Mouse (Mus musculus) neural tube, embryonic 12.5 days (tissue): ENCODE results near the gene Kdm8. TPM values are rescaled to one million over a fixed set of nuclear protein-coding genes. Genes with fewer than 3 reads are reported as not detected.

Experiments
- ATAC-seq: fragments of 200-750 bp; cut with Nextera tagmentation; 2 replicates; pipeline ENCODE4 v1.8.0; 2017; ENCODE audit warnings: low read depth, mild to moderate bottlenecking, moderate TSS enrichment, moderate library complexity; ENCODE audit not compliant: low FRiP score
- H3K27ac ChIP-seq: fragments of 300-500 bp; sonication (generic); 2 replicates; pipeline ENCODE4 v1.5.1; 2016
- H3K27me3 ChIP-seq: fragments of 300-500 bp; sonication (generic); replicated peaks from 2 replicates; pipeline ENCODE4 v1.6.1; 2016; ENCODE audit warnings: mild to moderate bottlenecking
- H3K36me3 ChIP-seq: fragments of 300-500 bp; sonication (generic); 2 replicates; pipeline ENCODE4 v1.6.1; 2016; ENCODE audit warnings: mild to moderate bottlenecking
- H3K4me1 ChIP-seq: fragments of 300-500 bp; sonication (generic); 2 replicates; pipeline ENCODE4 v1.6.1; 2016
- H3K4me2 ChIP-seq: fragments of 300-500 bp; sonication (generic); replicated peaks from 2 replicates; pipeline ENCODE4 v1.6.1; 2016; ENCODE audit warnings: mild to moderate bottlenecking
- H3K4me3 ChIP-seq: fragments of 300-500 bp; sonication (generic); 2 replicates; pipeline ENCODE4 v1.5.1; 2016
- H3K9ac ChIP-seq: fragments of 300-500 bp; sonication (generic); 2 replicates; pipeline ENCODE4 v1.6.1; 2016; ENCODE audit warnings: mild to moderate bottlenecking
- H3K9me3 ChIP-seq: fragments of 300-500 bp; sonication (generic); 2 replicates; pipeline ENCODE4 v1.6.1; 2016; ENCODE audit warnings: mild to moderate bottlenecking
- WGBS: fragments of 180-500 bp; shearing (Covaris S2); methylation state at CpG from one replicate; pipeline ENCODE4 v1.1.7; 2016; 5-methylcytosine and 5-hydroxymethylcytosine counted together
- polyA plus RNA-seq: library from polyadenylated mRNA; unstranded; fragments of >200 nt; fragmentation: Nextera tagmentation; extraction: Ambion mirVana; gene quantifications from 2 replicates; pipeline ENCODE4 v1.2.1, GENCODE M21; 2016

Kdm8 gene
- polyA plus RNA-seq, result 9.2 and 10.1 TPM in 2 replicates

DNA sequence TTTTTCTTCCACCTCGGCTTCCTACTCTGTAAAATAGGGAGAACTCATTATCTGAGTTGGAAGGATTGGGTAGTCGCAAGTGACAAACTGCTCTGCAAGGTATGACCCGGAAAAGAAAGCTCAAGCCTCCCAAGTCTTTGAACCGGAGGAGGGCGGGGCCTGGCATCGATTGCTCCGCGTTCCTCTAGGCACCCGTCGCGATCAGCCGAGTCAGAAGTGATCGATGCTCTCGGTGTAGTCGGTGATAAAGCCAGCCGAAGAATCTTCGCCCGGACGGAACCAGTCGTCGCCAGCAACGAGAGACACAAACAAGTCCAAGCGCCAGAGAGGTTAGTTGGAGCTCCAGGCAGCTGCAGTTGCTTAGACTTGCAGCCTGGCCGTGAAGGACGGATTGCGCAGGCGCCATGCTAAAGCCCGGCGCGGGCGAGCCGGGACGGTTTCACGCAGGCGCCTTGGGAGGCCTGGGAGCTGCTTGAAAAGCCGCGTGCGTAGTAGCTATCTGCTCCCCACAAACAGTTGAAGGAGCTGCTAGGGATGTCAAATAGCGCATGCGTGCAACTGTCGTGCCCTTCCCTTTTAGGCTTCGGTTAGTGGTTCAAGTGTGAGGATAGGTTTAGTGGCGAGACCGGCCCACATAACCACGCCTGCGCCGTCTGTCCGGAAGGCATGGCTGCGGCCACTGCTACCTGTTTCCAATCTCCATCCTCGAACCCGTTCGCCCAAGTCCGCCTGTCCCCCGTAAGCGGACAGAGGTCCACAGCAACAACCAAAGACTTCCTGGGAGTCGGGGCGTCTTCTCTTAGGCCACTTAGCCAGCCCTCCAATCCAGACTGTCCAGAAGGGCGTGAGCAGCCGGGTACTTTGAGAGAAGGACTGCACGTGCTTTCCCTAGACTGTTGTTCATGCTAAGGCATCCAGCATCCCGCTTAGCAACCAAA lies at the start of gene Kdm8:
TSS of gene Kdm8 (plus strand) at position 213 of the 938 bp plus-strand sequence.
- Histone ChIP-seq H3K9ac (peak within 1 kb of the TSS; percentile 61), H3K4me3 (peak within 1 kb of the TSS; percentile 52), H3K4me1 (peaks cover 16% of the 10 kb centered on the region), H3K36me3 (no peaks in the 10 kb centered on the region; the same call in 1 of the 2 replicates), H3K4me2 (peak within 1 kb of the TSS; percentile 74), H3K27me3 (no peaks in the 10 kb centered on the region), H3K27ac (peak within 1 kb of the TSS; percentile 71), H3K9me3 (no peaks in the 10 kb centered on the region)
- ATAC-seq, result peak; percentile 97
- whole genome bisulfite sequencing, result 2% methylated on average over 61 of the region's 61 CpGs

DNA sequence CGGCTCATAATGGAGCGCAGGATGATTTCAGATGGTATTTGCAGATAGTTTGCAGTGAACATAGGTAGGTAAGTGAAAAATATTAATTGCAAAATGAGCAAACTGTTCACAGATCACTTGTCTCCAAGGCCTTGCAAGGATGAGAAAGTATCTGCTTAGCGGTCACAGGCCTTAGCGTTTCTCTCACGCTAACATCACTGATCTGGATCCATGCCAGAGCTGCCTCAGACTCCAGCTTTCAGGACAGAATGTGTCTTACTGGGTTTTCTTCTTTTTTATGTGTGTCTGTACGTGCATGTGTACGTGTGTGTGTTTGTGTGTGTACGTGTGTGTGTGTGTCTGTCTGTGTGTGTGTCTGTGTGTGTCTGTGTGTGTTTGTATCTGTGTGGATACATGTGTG lies 46.4 kb upstream of the Kdm8 start:
- Histone ChIP-seq H3K9me3 (no peaks in the 10 kb centered on the region), H3K36me3 (no peaks in the 10 kb centered on the region), H3K9ac (no peak overlapping the region), H3K27ac (no peak overlapping the region), H3K4me1 (peaks cover 1% of the 10 kb centered on the region; the same call in 1 of the 2 replicates), H3K27me3 (no peaks in the 10 kb centered on the region; the same call in 1 of the 2 replicates), H3K4me2 (no peak overlapping the region), H3K4me3 (no peak overlapping the region)
- 94% methylated on average over 8 of the region's 8 CpGs for WGBS
- no peak for ATAC-seq

DNA sequence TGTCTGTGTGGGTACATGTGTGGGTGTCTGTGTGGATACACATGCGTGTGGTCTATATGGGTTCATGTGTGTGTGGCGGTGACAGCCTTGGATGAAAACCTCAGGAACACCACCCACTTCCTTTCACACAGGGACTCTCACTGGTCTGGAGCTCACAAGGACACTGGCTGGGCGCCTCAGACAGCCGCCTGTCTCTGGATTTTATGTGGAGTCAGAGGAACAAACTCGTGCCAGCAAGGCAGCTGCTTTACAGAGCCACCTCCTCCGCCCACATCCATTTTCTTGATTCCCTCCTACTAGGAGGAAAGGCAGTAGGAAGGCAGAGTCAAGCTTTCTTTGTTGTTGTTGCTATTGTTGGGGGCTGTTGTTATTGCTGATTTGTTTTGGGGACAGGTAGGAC lies 45.8 kb upstream of the Kdm8 start:
- Histone ChIP-seq H3K36me3 (no peaks in the 10 kb centered on the region), H3K4me3 (no peak overlapping the region), H3K27ac (no peak overlapping the region), H3K4me1 (no peaks in the 10 kb centered on the region), H3K4me2 (no peak overlapping the region), H3K9ac (no peak overlapping the region), H3K27me3 (no peaks in the 10 kb centered on the region; the same call in 1 of the 2 replicates), H3K9me3 (no peaks in the 10 kb centered on the region)
- ATAC-seq, result no peak
- 62% methylated on average over 6 of the region's 6 CpGs for WGBS

DNA sequence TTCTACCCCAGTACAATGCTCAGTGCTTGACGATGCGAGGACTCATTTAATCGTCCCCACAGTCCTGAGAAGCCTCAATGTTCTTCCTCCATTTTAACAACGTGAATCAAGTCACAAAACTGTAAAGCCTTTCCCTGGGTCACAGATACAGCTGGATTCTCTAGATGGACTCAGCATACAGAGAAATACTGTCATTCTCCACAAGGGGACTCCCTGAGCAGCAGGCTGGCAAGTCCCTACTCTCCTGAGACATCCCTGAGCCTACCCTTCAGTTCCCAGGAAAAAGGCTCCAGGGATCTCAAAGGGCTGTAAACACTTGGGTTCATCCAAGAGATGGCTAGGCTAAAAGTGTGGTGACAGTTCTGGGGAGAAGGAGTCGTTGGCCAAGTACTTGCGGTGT lies 37.3 kb upstream of the Kdm8 start:
- Histone ChIP-seq H3K36me3 (no peaks in the 10 kb centered on the region), H3K9me3 (no peaks in the 10 kb centered on the region), H3K4me2 (no peak overlapping the region), H3K4me3 (no peak overlapping the region), H3K9ac (no peak overlapping the region), H3K27ac (no peak overlapping the region), H3K27me3 (no peaks in the 10 kb centered on the region), H3K4me1 (no peaks in the 10 kb centered on the region)
- no peak for ATAC-seq
- WGBS, result 78% methylated on average over 6 of the region's 6 CpGs

DNA sequence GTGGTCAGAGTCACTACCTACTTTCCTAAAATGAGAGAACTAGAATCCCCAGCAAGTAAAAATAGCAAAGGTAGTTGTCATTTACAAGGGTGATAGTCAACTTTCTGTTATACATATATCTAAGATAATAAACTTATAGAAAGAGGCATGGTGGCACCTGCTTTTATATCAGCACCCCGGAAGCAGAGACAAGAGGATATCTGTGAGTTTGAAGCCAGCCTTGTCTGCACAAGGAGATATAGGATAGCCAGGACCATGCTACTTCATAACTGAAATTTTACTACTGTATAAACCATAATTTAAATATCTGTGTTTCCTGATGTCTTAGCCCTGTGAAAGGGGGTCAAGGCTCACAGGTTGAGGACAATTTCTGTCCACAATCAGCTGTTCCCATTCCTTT lies 29.4 kb upstream of the Kdm8 start:
- no peak overlapping the region for H3K4me2 ChIP-seq
- no peaks in the 10 kb centered on the region for H3K9me3 ChIP-seq
- H3K27me3 ChIP-seq, result no peaks in the 10 kb centered on the region
- H3K4me1 ChIP-seq, result no peaks in the 10 kb centered on the region
- no peaks in the 10 kb centered on the region for H3K36me3 ChIP-seq
- no peak overlapping the region for H3K9ac ChIP-seq
- no peak overlapping the region for H3K4me3 ChIP-seq
- WGBS, result 97% methylated on average over 1 of the region's 1 CpGs
- no peak overlapping the region for H3K27ac ChIP-seq
- ATAC-seq, result no peak

DNA sequence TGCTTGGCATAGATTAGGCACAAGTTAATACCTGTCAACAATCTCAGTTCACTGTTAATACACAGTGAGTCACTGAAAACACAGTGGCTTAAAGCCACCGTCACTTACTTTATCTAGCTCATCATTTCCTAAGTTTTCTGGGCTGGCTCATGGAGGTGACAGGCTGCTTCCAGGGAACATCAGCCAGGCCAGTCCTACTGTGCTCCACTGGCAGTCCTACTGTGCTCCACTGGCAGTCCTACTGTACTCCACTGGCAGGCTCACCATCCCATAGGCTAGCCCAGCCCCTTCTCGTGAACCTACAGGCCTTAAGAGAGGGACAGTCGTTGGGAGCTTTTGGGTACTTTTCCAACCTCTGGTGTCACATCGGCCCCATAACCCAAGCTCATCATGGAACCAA lies 28.7 kb upstream of the Kdm8 start:
- no peaks in the 10 kb centered on the region for H3K27me3 ChIP-seq
- no peak overlapping the region for H3K9ac ChIP-seq
- no peaks in the 10 kb centered on the region for H3K4me1 ChIP-seq
- H3K9me3 ChIP-seq, result no peaks in the 10 kb centered on the region
- H3K27ac ChIP-seq, result no peak overlapping the region
- no peak for ATAC-seq
- no peaks in the 10 kb centered on the region for H3K36me3 ChIP-seq
- 83% methylated on average over 4 of the region's 4 CpGs for WGBS
- no peak overlapping the region for H3K4me3 ChIP-seq
- no peak overlapping the region for H3K4me2 ChIP-seq

DNA sequence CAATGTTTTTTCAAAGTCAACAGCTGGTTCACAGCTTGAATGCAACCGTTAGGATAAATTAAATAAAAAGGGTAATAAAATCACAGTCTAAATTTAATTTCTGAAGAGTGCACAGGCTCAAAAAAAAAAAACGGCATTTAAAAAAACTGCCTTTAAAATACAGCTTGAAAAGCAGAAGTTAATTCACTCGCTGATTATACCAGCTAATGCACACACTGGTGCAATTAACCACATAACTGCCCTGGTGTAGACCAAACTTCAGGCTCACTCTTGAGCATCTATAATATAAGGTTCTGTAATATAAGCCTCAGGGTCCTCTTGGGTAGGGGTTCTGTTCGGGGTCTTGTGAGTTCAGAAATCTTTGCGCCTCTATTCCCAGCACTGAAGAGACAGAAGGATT lies 27.7 kb upstream of the Kdm8 start:
- H3K27ac ChIP-seq, result no peak overlapping the region
- no peaks in the 10 kb centered on the region for H3K36me3 ChIP-seq
- no peak overlapping the region for H3K9ac ChIP-seq
- no peaks in the 10 kb centered on the region for H3K4me1 ChIP-seq
- H3K27me3 ChIP-seq, result no peaks in the 10 kb centered on the region
- H3K4me2 ChIP-seq, result no peak overlapping the region
- 79% methylated on average over 5 of the region's 5 CpGs for WGBS
- no peaks in the 10 kb centered on the region for H3K9me3 ChIP-seq
- ATAC-seq, result no peak
- H3K4me3 ChIP-seq, result no peak overlapping the region

DNA sequence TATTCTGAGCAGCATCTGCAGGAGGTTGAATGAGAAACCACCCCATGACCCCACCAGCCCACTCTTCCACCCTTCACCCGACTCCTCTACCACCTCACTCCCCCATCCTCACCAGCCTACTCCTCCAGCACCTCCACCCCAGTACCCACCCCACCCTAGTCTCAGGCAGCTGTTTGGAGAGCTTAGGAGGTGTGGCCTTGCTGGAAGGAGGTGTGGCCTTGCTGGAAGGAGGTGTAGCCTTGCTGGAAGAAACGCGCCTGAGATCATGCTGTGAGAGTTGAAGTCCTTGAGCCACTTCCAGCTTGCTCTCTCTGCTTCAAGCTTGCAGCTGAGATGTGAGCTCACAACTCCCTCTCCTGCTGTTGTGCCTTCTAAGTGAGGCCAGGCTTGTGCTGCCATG lies 26.1 kb upstream of the Kdm8 start:
- no peak overlapping the region for H3K4me2 ChIP-seq
- H3K27me3 ChIP-seq, result no peaks in the 10 kb centered on the region
- H3K36me3 ChIP-seq, result no peaks in the 10 kb centered on the region
- no peaks in the 10 kb centered on the region for H3K9me3 ChIP-seq
- no peak for ATAC-seq
- no peak overlapping the region for H3K9ac ChIP-seq
- no peak overlapping the region for H3K27ac ChIP-seq
- H3K4me3 ChIP-seq, result no peak overlapping the region
- WGBS, result 32% methylated on average over 3 of the region's 3 CpGs
- no peaks in the 10 kb centered on the region for H3K4me1 ChIP-seq

DNA sequence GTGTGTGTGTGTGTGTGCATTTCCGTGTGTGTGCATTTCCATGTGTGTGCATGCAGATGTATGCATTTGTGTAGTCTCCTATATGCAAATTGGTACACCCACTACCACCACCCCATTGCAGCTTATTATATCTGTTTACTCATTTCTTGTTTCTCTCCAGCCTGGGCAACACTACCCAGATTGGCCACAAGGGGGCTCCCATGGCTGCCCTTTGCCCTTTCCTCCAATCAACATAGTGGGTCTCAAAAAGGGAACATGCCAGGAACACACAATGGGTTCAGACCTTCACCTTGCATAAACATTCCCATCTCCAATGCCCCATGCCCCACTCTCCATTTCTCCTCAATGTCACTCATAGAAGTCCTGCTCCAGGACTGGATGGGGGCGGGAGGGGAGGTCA lies 24.3 kb upstream of the Kdm8 start:
- WGBS, result 73% methylated on average over 2 of the region's 2 CpGs

DNA sequence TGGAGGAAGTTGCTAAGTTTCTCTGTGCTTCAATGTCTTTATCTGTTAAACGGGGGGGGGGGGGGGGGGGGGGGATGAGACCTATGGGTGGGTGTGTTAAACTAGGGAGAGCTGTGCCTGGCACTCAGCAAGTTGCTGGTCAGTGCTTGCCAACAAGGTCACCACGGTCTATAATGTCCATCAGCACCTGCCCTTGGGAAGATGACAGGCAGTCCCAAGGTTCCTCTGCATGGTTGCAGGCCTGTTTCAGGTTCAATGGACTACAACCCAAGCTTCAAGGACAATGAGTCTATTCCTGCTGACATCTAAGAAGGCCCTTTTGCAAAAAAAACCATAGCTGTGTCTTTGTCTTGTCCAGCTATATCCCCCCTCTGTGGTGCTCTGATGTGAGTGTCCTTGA lies 22.6 kb upstream of the Kdm8 start:
- no peak for ATAC-seq

More for the DNA sequence above, 24.3 kb upstream of the Kdm8 start:
- Histone ChIP-seq H3K36me3 (no peaks in the 10 kb centered on the region), H3K9me3 (no peaks in the 10 kb centered on the region), H3K4me2 (no peak overlapping the region), H3K27me3 (no peaks in the 10 kb centered on the region), H3K27ac (no peak overlapping the region), H3K9ac (no peak overlapping the region), H3K4me3 (no peak overlapping the region), H3K4me1 (no peaks in the 10 kb centered on the region)
- ATAC-seq, result no peak

DNA sequence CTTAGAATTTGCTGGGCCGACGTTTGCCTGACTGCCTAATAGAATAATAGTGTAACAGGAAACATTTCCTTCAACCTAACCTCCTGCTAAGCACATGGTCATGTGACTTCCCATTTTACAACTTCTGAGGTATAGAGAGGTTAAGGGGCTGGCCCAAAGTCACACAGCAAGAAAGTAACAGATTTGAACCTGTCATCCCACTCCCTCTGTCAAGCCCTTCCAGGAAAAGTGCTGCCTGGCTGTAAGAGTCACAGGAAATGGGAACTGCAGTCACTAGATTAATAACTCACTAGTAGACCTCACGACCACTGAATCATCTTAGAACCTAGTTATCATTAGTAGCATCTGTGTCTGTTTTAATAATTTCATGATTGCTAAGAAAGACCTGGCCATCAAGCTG lies 21.4 kb upstream of the Kdm8 start:
- H3K4me2 ChIP-seq, result no peak overlapping the region
- no peak for ATAC-seq
- no peak overlapping the region for H3K4me3 ChIP-seq
- H3K4me1 ChIP-seq, result no peaks in the 10 kb centered on the region
- no peaks in the 10 kb centered on the region for H3K27me3 ChIP-seq
- H3K9ac ChIP-seq, result no peak overlapping the region
- no peaks in the 10 kb centered on the region for H3K36me3 ChIP-seq
- 70% methylated on average over 3 of the region's 3 CpGs for WGBS
- H3K27ac ChIP-seq, result no peak overlapping the region
- H3K9me3 ChIP-seq, result no peaks in the 10 kb centered on the region

More for the DNA sequence above, 22.6 kb upstream of the Kdm8 start:
- no peaks in the 10 kb centered on the region for H3K4me1 ChIP-seq
- no peak overlapping the region for H3K27ac ChIP-seq
- H3K4me3 ChIP-seq, result no peak overlapping the region
- no peaks in the 10 kb centered on the region for H3K27me3 ChIP-seq
- H3K4me2 ChIP-seq, result no peak overlapping the region
- 65% methylated on average over 2 of the region's 2 CpGs for WGBS
- H3K9me3 ChIP-seq, result no peaks in the 10 kb centered on the region
- no peak overlapping the region for H3K9ac ChIP-seq
- H3K36me3 ChIP-seq, result no peaks in the 10 kb centered on the region

DNA sequence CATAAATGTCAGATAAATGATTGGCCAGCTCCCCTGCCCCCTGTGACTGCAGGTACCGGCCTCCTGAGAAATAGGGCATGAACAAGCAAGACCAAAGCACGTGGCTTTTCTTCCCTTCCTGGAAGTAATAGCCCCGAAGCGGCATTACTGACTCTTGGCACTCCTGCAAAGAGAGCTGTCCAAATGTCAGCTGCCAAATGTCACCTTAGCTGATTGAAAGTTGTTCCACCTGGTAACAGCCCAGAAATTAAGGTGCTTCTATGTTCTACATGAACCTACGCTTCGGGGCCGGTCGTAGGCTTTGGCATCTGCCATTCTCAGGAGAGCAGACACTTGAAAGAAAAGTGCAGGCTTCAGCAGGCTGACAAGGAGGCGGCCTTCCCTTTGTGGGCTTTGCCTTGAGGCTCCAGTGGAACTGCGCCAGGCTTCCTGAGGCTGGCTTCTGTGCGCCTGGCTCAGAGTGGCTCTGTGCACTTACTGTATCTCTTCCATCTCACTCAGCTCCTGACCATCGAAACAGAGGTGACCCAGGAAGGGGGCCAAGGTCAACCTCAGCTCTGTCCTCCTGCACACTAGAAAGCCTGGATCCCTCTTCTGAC lies 16.9 kb upstream of the Kdm8 start:
- no peak overlapping the region for H3K9ac ChIP-seq
- H3K4me2 ChIP-seq, result no peak overlapping the region
- no peak overlapping the region for H3K4me3 ChIP-seq
- ATAC-seq, result no peak
- H3K9me3 ChIP-seq, result no peaks in the 10 kb centered on the region
- no peaks in the 10 kb centered on the region for H3K36me3 ChIP-seq
- no peaks in the 10 kb centered on the region for H3K4me1 ChIP-seq
- H3K27me3 ChIP-seq, result no peaks in the 10 kb centered on the region
- H3K27ac ChIP-seq, result no peak overlapping the region
- WGBS, result 89% methylated on average over 12 of the region's 12 CpGs
